Mouse (Mus musculus) ovary, postnatal 14 days (tissue): ENCODE results near the gene Brdt.

Experiments used
- DNase-seq: peaks from one replicate; pipeline ENCODE4 v3.0.0; 2022; ENCODE audit warnings: low spot score

The Brdt gene

GRCm38 (mm10) chr5:107412285-107412684 lies 81.3 kb downstream of the Brdt start:
- DNase-seq: no peak

GRCm38 (mm10) chr5:107415098-107415497 lies 84.1 kb downstream of the Brdt start:
- DNase-seq: no peak

GRCm38 (mm10) chr5:107421676-107422075 lies 90.7 kb downstream of the Brdt start:
- no peak for DNase-seq

GRCm38 (mm10) chr5:107431249-107431648 lies 100.3 kb downstream of the Brdt start, which contains the start of gene Lpcat2b:
Gene Lpcat2b, plus strand, starts transcription at chr5:107431549.
- no peak for DNase-seq

- DNase-seq: no peak
Observed at GRCm38 (mm10) chr5:107434001-107434400, 103.0 kb downstream of the Brdt start.

GRCm38 (mm10) chr5:107436185-107436584 lies 105.2 kb downstream of the Brdt start:
- DNase-seq: no peak
